Mouse (Mus musculus) ES-E14 (cell line): ENCODE data around the gene Alkbh1.

Source experiments
- HCFC1 ChIP-seq: IDR thresholded peaks from 2 replicates; pipeline ENCODE4 v1.6.1; 2012; ENCODE audit warnings: low read length, inconsistent platforms, borderline replicate concordance; ENCODE audit not compliant: insufficient read depth
- MAFK ChIP-seq: IDR thresholded peaks from 2 replicates; pipeline ENCODE4 v1.6.1; 2014; ENCODE audit warnings: mild to moderate bottlenecking, low read depth, low read length, inconsistent platforms; ENCODE audit not compliant: insufficient read depth

DNA sequence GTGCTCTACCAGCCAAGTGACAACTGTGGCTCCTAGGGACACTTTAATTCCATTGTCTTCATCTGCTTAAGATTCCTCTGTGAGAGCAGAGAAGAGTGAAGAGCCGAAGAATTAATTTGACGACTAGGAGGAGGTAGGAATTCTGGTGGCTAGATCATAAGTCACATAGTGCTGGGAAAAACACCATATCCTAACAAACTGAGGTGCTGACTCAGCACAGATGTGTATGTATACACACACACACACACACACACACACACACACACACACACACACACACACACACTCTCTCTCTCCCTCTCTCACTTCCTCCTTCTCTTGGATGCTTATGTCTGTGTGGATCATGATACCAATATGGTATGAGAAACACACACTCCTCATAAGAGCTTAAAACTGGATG, 15.5 kb downstream of the Alkbh1 start:
- no peak for TF ChIP-seq HCFC1
- TF ChIP-seq MAFK = peak; percentile 67
